Mouse (Mus musculus) forelimb bud, embryonic 11.5 days (tissue): ENCODE results near the gene Olfr248.
"Not testable (repeated sequence)": the region's sequence is repeated elsewhere in the genome, so short reads cannot be mapped to it uniquely, and the experiment has no call there.

ENCODE experiments used
- DNase-seq: peaks from one replicate; pipeline ENCODE4 v3.0.0-alpha.2; 2012; ENCODE audit warnings: low read depth, low spot score

Olfr248 gene

DNA sequence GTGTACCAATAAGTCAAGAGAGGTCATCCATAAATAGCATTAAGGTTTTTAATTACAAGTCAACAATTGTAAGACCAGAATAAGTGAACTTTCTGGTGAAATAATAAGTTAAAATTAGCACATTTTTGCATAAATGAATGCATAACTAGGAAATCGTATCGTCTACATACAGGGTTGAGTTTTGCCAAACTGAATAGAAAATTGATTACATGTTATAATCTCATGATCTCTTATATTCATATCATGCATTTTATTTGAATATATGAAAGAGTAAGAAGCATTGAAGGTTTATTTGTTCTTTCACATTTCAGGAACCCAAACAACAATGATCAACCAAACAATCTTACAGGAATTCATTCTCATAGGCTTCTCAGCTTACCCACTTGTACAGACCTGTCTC lies at the start of gene Olfr248:
TSS of gene Olfr248 (plus strand) at position 301 of the 400 bp plus-strand sequence.
- no peak for DNase-seq

DNA sequence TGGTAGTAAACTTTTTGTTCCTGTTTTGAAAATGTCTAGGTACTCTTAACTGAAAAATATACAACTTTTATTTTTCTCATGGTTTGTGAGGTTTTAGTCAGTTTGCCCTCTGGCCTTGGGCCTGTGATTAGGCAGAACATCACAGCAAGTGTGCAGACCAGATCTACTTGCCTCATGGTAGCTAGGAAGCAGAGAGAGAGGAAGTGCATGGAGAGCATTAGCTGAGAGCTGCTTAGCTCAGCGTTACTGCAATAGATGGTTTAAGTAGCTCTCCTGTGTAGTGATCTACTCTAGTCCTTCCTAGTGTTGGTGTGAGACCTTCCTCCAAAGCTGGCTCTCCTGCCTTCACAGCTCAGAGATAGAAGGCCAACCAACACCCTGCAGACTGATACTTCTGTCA lies 37.2 kb upstream of the Olfr248 start:
- DNase-seq = not testable (repeated sequence)

GRCm38 (mm10) chr1:174354640-174355039 lies 36.2 kb upstream of the Olfr248 start:
- DNase-seq = no peak

- no peak for DNase-seq
Measured at GRCm38 (mm10) chr1:174364882-174365451, 25.9 kb upstream of the Olfr248 start, which contains the start of gene Olfr417. Olfr417 (plus strand) TSS chr1:174365122.

DNA sequence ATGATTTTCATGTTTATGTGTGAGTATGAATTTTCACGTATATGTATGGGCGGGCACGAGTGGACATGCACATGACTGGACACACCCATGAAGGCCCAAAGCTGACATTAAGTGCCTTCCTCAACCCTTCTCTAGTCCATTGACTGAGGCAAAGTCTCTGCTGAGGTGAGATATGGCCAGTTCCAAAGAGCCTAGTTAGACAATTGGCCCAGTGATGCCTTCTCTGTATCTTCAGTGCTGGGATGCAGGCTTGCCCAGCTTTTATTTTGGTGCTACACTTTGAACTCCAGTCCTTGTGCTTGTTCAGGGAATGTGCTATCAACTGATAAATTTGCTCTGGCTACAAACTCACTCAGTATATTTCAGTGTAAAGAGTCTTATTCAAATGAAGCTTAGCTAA lies 17.0 kb upstream of the Olfr248 start:
- DNase-seq = no peak

- no peak for DNase-seq
Measured at GRCm38 (mm10) chr1:174422959-174423358, 32.1 kb downstream of the Olfr248 start.

GRCm38 (mm10) chr1:174423764-174424163 lies 32.9 kb downstream of the Olfr248 start, which contains the start of gene Olfr414:
Olfr414 (plus strand) TSS chr1:174424064.
- no peak for DNase-seq

DNA sequence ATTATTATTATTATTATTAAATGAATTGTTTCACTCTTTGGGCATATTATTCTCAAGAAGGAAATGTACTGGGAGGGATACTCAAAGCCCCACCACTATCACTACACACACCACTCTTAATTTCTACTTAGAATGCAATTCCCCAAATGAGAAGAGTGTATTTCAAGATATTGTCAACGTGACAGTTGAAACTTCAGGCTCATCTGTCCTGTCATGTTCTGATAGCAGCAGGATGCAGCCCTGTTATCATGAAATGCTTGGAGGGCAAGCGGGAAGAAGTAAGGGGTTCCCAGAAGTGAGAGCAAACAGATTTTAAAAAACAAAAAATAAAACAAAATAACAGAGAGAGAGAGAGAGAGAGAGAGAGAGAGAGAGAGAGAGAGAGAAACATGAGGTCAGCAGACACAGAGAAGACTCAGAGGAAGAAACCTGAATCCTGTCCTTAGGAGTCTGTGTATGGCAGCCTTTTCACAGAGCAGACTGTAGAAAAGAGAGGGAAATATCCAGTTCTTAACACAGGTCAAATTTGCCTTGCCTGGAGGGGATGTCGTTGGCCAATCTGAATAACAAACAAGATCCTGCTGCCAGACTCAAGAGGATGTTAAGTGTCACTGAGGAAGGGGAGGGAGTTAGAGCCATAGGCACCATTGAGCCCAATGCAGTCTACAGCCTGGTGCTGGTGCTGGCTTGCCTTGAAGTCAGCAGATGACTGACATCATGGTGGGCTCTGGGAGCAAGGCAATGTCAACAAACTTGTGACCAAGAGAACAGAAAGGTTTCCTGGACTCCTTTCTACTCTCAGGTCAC lies 35.5 kb downstream of the Olfr248 start:
- DNase-seq = no peak

DNA sequence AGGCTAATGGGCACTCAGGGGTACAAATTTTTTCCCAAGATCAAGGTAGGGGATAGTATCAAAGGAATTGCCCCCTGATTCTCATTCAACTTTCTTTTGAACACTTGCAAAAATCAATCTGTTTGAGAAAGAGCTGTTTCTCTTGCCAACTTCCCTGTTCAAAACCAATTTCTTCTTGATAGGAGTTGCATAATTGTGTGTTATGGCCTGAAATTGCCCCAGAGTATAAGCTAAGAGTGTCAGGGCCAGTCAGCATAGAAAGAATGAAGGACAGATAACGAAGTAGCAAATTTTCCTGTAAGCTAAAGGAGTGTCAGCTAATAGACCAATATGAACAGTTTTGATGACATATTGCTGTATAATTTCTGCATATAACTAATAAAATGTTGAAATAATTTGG lies 36.6 kb downstream of the Olfr248 start:
- no peak for DNase-seq

- no peak for DNase-seq
Measured at GRCm38 (mm10) chr1:174428407-174428806, 37.6 kb downstream of the Olfr248 start.

DNA sequence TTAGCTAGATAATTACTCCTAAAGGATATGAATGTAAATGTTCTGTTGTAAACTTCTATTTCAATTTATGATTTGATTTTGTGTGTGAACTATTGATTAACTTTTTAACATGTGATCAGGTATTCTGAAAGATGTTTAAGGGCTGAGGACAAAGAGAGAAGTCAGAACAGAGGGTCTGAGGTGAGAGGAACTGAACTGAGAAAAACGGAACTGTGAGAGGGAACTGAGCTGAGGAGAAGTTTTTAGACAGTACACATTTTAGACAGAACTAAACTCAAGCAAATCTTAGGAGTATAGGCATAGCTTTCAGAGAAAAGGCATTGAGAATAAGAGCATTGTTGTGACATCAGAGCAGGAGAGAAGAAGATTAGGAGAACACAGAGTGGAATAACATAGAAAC lies 43.3 kb downstream of the Olfr248 start:
- no peak for DNase-seq
